ENCODE assay signal across 30 mouse cellular contexts in the genomic region with DNA sequence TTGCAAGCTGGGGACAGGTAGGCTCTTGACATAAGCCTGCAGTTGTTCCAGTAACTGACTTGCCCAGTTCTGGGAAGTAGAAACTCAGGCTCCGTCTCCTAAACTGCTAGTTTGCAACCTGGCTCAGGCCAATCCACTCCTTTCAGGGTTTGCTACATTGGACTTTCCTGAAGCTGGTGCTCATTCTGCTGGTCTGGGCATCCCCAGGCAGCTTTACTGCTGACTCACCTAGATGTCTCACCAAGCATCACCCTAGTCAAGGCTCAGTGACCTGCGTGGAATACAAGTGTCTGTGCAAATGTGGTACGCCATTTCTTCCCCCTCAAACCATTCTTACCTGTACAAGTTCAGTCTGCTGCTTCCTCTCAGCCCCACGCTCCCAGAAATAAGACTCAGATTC.
DNase-seq lines count a peak whose midpoint lies in the region; ATAC-seq and TF ChIP-seq lines count a peak whose summit lies in the region.
"Had no signal": no experiment of that assay in that cellular context is flagged by ENCODE, and none has a peak within 500 bp of the region (broad histone marks: within the 10 kb centered on the region; RNA-seq: fewer than 3 reads in every experiment).

No protein-coding gene starts in this region.

- H3K36me3 ChIP-seq in liver, embryonic 14.5 days (replicated peaks; ENCODE audit: control insufficient read depth, insufficient read depth, low read depth) = no peaks in the 10 kb centered on the region
- H3K36me3 ChIP-seq: embryonic facial prominence, embryonic 15.5 days; forebrain, embryonic 10.5 days; G1E; heart, embryonic 15.5 days; hindbrain, embryonic 13.5 days; limb, embryonic 13.5 days; neural tube, embryonic 13.5 days had no signal

- TF ChIP-seq CTCF in liver, embryonic 14.5 days (IDR thresholded peaks at IDR 0.05; ENCODE audit: low read depth) = no peak

- no peaks in the 10 kb centered on the region for H3K9me3 ChIP-seq in liver, embryonic 14.5 days (ENCODE audit: control insufficient read depth, low read length)
- H3K9me3 ChIP-seq: embryonic facial prominence, embryonic 15.5 days; forebrain, embryonic 10.5 days; G1E; heart, embryonic 15.5 days; hindbrain, embryonic 13.5 days; limb, embryonic 13.5 days; megakaryocyte, embryonic 14.5 days; neural tube, embryonic 13.5 days had no signal

- no peak overlapping the region for H3K4me3 ChIP-seq in liver, embryonic 14.5 days (ENCODE audit: insufficient read depth in 1 of 2, low read depth in 2 of 2, low read length in 2 of 2)
- H3K4me3 ChIP-seq: embryonic facial prominence, embryonic 15.5 days; forebrain, embryonic 10.5 days; heart, adult 2 months; heart, embryonic 15.5 days; hindbrain, embryonic 13.5 days; limb, embryonic 13.5 days; megakaryocyte, embryonic 14.5 days; neural tube, embryonic 13.5 days had no signal

- DNase-seq in spleen, adult 12 weeks (ENCODE audit: low spot score) = peak; percentile 34
- no peak for DNase-seq in spleen, postnatal 14 days (ENCODE audit: low spot score in 2 of 2)
- peak; percentile 41 to 61 (median 44) for DNase-seq in liver, embryonic 14.5 days (ENCODE audit: low read depth in 3 of 3, low spot score in 3 of 3)
- no peak for DNase-seq in frontal cortex, postnatal 25 days (ENCODE audit: low spot score in 2 of 2)
- DNase-seq in layer of hippocampus, adult 18-20 months (ENCODE audit: low spot score in 2 of 2) = no peak
- DNase-seq in lung, postnatal 14 days = no peak
- DNase-seq: adrenal gland, adult 8-10 months; cerebellum, adult 11 months; cerebellum, adult 9-11 months; forebrain, postnatal 0 days; gastrocnemius, postnatal 25 days; heart, adult 2 months; heart, postnatal 36 days; kidney, adult 2 months; lung, embryonic 14.5 days; lung, postnatal 36 days; midbrain, embryonic 14.5 days; right cerebral cortex, adult 18-20 months; right cerebral cortex, postnatal 4 days; thymus, postnatal 25 days had no signal

- peak overlapping the region; percentile 98 for H3K27ac ChIP-seq in liver, embryonic 14.5 days
- H3K27ac ChIP-seq: embryonic facial prominence, embryonic 15.5 days; forebrain, embryonic 10.5 days; heart, adult 2 months; heart, embryonic 15.5 days; hindbrain, embryonic 13.5 days; kidney, postnatal 0 days; limb, embryonic 13.5 days; neural tube, embryonic 13.5 days had no signal

- no peaks in the 10 kb centered on the region for H3K27me3 ChIP-seq in liver, embryonic 14.5 days (ENCODE audit: control insufficient read depth, insufficient read depth, low read length)
- H3K27me3 ChIP-seq: embryonic facial prominence, embryonic 15.5 days; heart, embryonic 15.5 days; hindbrain, embryonic 13.5 days; limb, embryonic 13.5 days; megakaryocyte, embryonic 14.5 days; neural tube, embryonic 13.5 days had no signal

- peak overlapping the region; percentile 70 for H3K9ac ChIP-seq in liver, embryonic 14.5 days (replicated peaks)
- H3K9ac ChIP-seq: embryonic facial prominence, embryonic 15.5 days; forebrain, postnatal 0 days; heart, embryonic 15.5 days; hindbrain, embryonic 13.5 days; limb, embryonic 13.5 days; lung, embryonic 14.5 days; neural tube, embryonic 13.5 days had no signal

- 71% methylated on average over 4 of the region's 4 CpGs for WGBS in liver, embryonic 14.5 days (ENCODE audit: insufficient replicate concordance)

- peak; percentile 81 for ATAC-seq in erythroblast, adult 5-6 weeks (replicated peaks; ENCODE audit: low FRiP score, poor library complexity, severe bottlenecking)
- ATAC-seq in liver, embryonic 14.5 days (ENCODE audit: insufficient read depth) = peak; percentile 56
- ATAC-seq: forebrain, postnatal 0 days had no signal

- H3K4me2 ChIP-seq in liver, embryonic 14.5 days (ENCODE audit: low read depth) = peak overlapping the region; percentile 67; the same call in 1 of the 2 replicates
- H3K4me2 ChIP-seq: embryonic facial prominence, embryonic 15.5 days; heart, embryonic 15.5 days; hindbrain, embryonic 13.5 days; limb, embryonic 13.5 days; lung, embryonic 14.5 days; neural tube, embryonic 13.5 days had no signal

- no peak for TF ChIP-seq EP300 in liver, embryonic 14.5 days (IDR thresholded peaks at IDR 0.05; ENCODE audit: low read depth)

- peaks cover 44 to 46% of the 10 kb centered on the region in 2 experiments for H3K4me1 ChIP-seq in liver, embryonic 14.5 days (replicated peaks; ENCODE audit: control insufficient read depth in 2 of 2, insufficient read depth in 2 of 2, low read length in 1 of 2)
- H3K4me1 ChIP-seq: embryonic facial prominence, embryonic 15.5 days; forebrain, embryonic 10.5 days; heart, embryonic 15.5 days; hindbrain, embryonic 13.5 days; limb, embryonic 13.5 days; neural tube, embryonic 13.5 days had no signal

Comparison
In these comparisons a context has a peak if more than half of its experiments do, and no peak if none do; other contexts are left out.
1. DNase-seq: peak in spleen, adult 12 weeks (single experiment) and liver, embryonic 14.5 days (3 of 3); none in spleen, postnatal 14 days (0 of 2), frontal cortex, postnatal 25 days (0 of 2), layer of hippocampus, adult 18-20 months (0 of 2) and lung, postnatal 14 days (single experiment).